In genomic region chr12:68463032-68463431, GRCm38 (mm10) we compare ENCODE assay signal across 8 mouse cellular contexts.
A peak's percentile ranks its signal among the peaks of the same experiment; 100 is the strongest.
DNase-seq lines count a peak whose midpoint lies in the region; ATAC-seq lines count a peak whose summit lies in the region.

No protein-coding gene starts in this region.

- no peaks in the 10 kb centered on the region for H3K36me3 ChIP-seq in kidney, embryonic 15.5 days
- H3K36me3 ChIP-seq in midbrain, embryonic 14.5 days (ENCODE audit: control insufficient read depth, insufficient read depth, low read length), result no peaks in the 10 kb centered on the region

- intact Hi-C loops in left cerebral cortex, postnatal 4 days (cut with DNase I), result no loop called here

- H3K4me1 ChIP-seq in kidney, embryonic 15.5 days, result no peaks in the 10 kb centered on the region
- no peaks in the 10 kb centered on the region; the same call in 1 of the 2 replicates for H3K4me1 ChIP-seq in midbrain, embryonic 14.5 days (ENCODE audit: control insufficient read depth, insufficient read depth, low read length)

- H3K27me3 ChIP-seq in kidney, embryonic 15.5 days, result no peaks in the 10 kb centered on the region
- no peaks in the 10 kb centered on the region for H3K27me3 ChIP-seq in midbrain, embryonic 14.5 days (ENCODE audit: control insufficient read depth, insufficient read depth, low read length)

- H3K4me3 ChIP-seq in kidney, embryonic 15.5 days (replicated peaks), result no peak overlapping the region
- H3K4me3 ChIP-seq in midbrain, embryonic 14.5 days (replicated peaks; ENCODE audit: low read depth, low read length), result no peak overlapping the region

- DNase-seq in left cerebral cortex, adult 11 months (ENCODE audit: low spot score), result peak; percentile 4
- no peak for DNase-seq in left cerebral cortex, postnatal 4 days
- peak; percentile 3 to 9 for DNase-seq in frontal cortex, postnatal 25 days (ENCODE audit: low spot score in 2 of 2)
- peak; percentile 52 for DNase-seq in midbrain, embryonic 14.5 days
- DNase-seq in thymus, postnatal 0 days (ENCODE audit: low spot score), result no peak
- no peak for DNase-seq in gastrocnemius, postnatal 10 days

- H3K27ac ChIP-seq in kidney, embryonic 15.5 days, result peak overlapping the region; percentile 37; the same call in 1 of the 2 replicates
- H3K27ac ChIP-seq in midbrain, embryonic 14.5 days (replicated peaks; ENCODE audit: low read depth, low read length), result peak overlapping the region; percentile 28; the same call in 1 of the 2 replicates

- H3K9ac ChIP-seq in kidney, embryonic 15.5 days, result no peak overlapping the region
- H3K9ac ChIP-seq in midbrain, embryonic 14.5 days (replicated peaks; ENCODE audit: low read length), result no peak overlapping the region

- 36% methylated on average over 4 of the region's 4 CpGs for WGBS in kidney, embryonic 15.5 days
- WGBS in midbrain, embryonic 14.5 days, result 54% methylated on average over 4 of the region's 4 CpGs

- H3K4me2 ChIP-seq in kidney, embryonic 15.5 days, result no peak overlapping the region
- H3K4me2 ChIP-seq in midbrain, embryonic 14.5 days (ENCODE audit: low read length), result no peak overlapping the region

- H3K9me3 ChIP-seq in kidney, embryonic 15.5 days (replicated peaks), result no peaks in the 10 kb centered on the region
- no peaks in the 10 kb centered on the region for H3K9me3 ChIP-seq in midbrain, embryonic 14.5 days (ENCODE audit: control insufficient read depth, low read length)

- peak; percentile 91 for ATAC-seq in kidney, embryonic 15.5 days (replicated peaks; ENCODE audit: low FRiP score)
- ATAC-seq in midbrain, embryonic 14.5 days (ENCODE audit: low FRiP score, low TSS enrichment), result no peak
- ATAC-seq in monocyte, adult 5-6 weeks (replicated peaks; ENCODE audit: insufficient number of reproducible peaks, low FRiP score, low TSS enrichment, poor library complexity, severe bottlenecking), result no peak

Comparison
In these comparisons a context has a peak if more than half of its experiments do, and no peak if none do; other contexts are left out.
1. DNase-seq: peak in left cerebral cortex, adult 11 months (single experiment), frontal cortex, postnatal 25 days (2 of 2) and midbrain, embryonic 14.5 days (single experiment); none in left cerebral cortex, postnatal 4 days (single experiment), thymus, postnatal 0 days (single experiment) and gastrocnemius, postnatal 10 days (single experiment).